Mouse (Mus musculus) olfactory bulb, adult 2 months (tissue): Measurements from ENCODE around the gene Rhno1.

Source experiments
- CTCF ChIP-seq: fragments of 200-500 bp; IDR thresholded peaks from 2 replicates; pipeline ENCODE4 v1.5.1; 2012; ENCODE audit warnings: low read depth, mild to moderate bottlenecking, low read length, moderate library complexity; ENCODE audit not compliant: insufficient read depth
- POLR2A ChIP-seq: fragments of 200-500 bp; IDR thresholded peaks from 2 replicates; pipeline ENCODE4 v1.6.1; 2012; ENCODE audit warnings: mild to moderate bottlenecking, low read depth, low read length, moderate library complexity; ENCODE audit not compliant: insufficient read depth

- no peak for TF ChIP-seq CTCF
- TF ChIP-seq POLR2A, result no peak
These were observed 13.8 kb upstream of the Rhno1 start for GRCm38 (mm10) chr6:128376371-128377085.
